Mouse (Mus musculus) left cerebral cortex, adult 6 months (tissue): ENCODE data around the gene Esam. TPM values are rescaled to one million over a fixed set of nuclear protein-coding genes. Genes with fewer than 3 reads are reported as not detected.

Experiments
- long read RNA-seq, 2 experiments: library from polyadenylated mRNA; unstranded; transcript quantifications; one replicate each; pipeline ENCODE4 v2.0.0; 2019 to 2020
- polyA plus RNA-seq: library from polyadenylated mRNA; unstranded; fragments of <200 nt; fragmentation: Nextera tagmentation; gene quantifications from 2 replicates; pipeline ENCODE4 v1.2.3, GENCODE M21; 2021

Esam gene
- 19.0 and 20.7 TPM in 2 replicates for polyA plus RNA-seq
- long read RNA-seq, experiment 1, transcript Esam-201 (7 exons, 1,865 nt) = major isoform, 58 of 70 reads
- long read RNA-seq, experiment 1, partial matches to known transcripts = 3 of 70 reads
- long read RNA-seq, experiment 1, other reads (novel, unspliced or antisense) = 9 of 70 reads
- long read RNA-seq, experiment 2, transcript Esam-201 (7 exons, 1,865 nt) = major isoform, 15 of 20 reads
- long read RNA-seq, experiment 2, partial matches to known transcripts = 1 of 20 reads
- long read RNA-seq, experiment 2, other reads (novel, unspliced or antisense) = 4 of 20 reads

DNA sequence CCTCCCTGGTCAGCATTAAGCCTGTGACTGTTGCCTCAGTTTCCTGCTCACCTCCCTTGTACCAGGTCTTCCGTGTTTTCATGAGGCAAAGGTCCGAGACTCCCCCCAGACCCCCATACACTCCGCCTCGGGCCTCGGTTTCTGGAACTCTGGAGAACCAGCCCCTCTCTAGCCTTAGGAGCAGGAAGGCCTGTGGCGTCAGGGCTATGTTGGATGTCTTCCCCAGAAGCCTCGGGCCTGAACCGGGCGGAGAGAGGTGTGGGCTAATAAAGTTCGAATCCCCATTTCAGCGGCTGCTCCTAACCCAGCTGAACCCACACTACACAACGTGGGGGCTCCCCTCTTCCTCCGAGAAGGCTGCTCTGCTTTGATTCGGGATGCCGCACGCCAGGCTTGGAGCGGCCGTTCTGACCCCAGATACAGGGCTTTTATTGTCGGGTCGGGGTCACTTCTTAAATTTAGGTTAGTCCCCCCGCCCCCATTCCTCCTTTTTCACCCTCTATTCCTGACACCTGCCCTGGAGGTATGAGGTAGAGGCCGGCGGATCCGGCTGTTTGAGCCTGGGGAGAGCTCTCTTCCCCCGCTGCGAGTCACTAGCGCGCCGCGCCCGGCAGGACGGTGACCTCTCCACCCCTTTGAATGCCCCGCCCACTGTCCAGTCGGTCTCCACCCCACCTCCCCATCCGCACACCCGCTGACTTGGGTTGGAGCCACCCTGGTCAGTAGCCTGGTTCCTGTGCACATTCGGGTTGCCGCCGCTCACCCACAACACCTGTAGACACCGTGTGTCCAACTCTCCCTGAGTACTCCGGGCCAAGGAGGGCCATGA lies at the start of gene Esam:
TSS of gene Esam (plus strand) at position 683 of the 829 bp plus-strand sequence.

DNA sequence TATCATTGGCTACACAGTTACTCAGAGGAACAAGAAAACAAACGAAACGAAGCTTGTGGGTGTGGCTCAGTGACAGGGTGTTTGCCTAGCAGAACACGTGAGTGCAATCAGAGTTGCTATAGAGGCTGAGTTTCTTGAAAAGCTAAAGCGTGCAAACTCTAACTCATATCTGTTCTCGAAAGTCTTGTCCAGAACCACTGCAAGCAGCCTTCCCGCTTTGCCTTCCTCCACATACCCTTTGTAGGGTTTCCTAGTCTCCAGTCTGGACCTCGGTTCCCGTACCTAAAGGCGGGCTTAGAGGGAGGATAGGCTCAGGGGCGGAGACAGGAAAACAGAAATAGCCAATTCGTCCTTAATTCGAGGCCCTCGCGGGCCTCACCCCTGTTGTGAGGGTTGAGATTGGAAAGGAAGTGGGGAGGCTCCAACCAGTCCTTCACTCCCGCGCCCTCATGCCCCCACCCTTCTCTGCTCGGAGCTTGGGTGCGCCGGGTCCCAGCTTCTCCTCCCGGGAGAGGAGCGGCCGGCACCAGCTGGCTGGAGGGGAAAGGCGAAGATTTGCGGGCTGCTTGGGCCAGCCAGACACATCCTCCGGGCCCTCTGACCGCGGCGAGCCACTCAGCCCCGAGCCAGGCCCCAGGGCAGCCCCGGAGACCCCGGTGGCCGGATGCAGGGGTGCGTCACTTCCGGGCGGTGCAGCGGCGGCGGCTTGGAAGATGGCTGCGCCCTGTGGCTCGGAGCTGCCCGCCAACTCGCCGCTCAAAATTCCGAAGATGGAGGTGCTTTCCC lies 39.1 kb upstream of the Esam start, which contains the start of gene Msantd2:
TSS of gene Msantd2 (plus strand) at position 709 of the 786 bp plus-strand sequence.

DNA sequence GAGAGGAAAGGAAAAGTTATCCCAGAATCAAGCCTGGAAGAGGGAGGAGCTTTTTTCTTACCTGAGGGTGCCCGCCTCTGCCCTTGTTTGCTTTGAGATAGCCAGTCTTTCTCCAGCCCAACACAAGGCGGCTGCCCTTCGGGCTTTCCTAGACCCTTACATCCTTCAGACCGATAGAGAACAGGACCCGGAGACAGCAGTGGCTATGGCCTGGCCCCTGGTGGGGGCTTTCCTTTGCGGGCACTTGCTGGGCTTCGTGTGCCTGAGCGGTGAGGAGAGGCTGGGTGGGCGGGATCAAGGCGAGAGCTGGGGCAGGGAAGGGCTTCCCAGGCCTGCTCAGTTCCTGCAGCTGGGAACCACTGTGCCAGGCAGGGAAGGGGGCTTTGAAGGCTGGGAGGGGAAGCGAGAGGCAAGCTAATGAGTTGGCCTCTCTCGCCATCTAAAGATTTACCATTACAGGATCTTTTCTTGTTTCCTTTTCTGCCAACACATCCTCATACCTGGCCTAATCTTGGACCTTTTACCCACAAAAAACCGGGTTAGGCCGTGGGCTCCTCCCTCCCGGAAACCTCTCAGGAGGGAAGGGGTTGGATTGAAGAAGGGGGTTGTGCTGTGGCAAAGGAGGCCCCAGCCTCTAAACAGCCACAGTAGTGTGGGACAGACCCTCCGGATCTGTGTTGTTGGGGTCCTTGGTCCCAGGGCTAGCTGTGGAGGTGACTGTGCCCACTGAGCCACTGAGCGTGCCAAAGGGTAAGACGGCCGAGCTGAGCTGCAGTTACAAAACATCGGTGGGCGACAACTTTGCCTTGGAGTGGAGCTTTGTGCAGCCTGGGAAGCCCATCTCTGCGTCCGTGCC lies 11.5 kb downstream of the Esam start, which contains the start of gene Vsig2:
TSS of gene Vsig2 (plus strand) at position 86 of the 856 bp plus-strand sequence.

DNA sequence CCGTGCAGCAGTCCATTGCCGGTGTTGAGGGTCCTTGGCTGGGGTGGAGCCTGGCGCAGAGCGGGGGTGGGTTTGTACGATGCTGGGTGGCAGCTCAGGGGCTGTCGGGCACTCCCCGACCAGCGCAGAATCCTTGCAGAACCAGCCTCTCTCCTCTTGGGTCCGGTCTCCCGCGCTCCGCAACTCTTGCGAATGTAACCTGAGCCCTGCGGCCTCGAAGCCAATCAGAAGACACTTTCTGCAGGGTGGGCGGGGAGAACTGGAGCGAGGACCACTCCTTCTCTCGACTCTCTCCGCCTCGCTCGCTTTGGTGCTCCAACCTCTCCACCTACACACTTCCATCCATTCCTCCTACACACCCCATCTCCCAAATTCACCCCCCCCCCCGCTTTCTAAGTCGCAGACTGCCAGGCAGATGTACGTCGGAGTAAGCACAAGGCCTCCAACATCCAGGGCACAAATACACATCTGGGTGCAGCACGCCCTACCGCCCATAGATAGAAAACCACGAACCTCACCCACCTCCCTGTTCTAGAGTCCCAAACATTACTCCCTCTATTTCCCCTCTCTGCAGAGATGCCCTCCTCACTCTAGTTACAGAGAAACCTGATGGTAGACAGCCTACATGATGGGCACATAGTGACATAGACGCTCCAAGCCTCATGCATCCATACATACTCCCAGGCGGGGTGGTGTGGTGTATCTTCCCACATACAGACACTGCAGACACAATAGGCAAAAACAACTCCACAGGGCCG lies 24.8 kb downstream of the Esam start, which contains the start of gene Nrgn:
TSS of gene Nrgn (minus strand) at position 369 of the 758 bp plus-strand sequence.

DNA sequence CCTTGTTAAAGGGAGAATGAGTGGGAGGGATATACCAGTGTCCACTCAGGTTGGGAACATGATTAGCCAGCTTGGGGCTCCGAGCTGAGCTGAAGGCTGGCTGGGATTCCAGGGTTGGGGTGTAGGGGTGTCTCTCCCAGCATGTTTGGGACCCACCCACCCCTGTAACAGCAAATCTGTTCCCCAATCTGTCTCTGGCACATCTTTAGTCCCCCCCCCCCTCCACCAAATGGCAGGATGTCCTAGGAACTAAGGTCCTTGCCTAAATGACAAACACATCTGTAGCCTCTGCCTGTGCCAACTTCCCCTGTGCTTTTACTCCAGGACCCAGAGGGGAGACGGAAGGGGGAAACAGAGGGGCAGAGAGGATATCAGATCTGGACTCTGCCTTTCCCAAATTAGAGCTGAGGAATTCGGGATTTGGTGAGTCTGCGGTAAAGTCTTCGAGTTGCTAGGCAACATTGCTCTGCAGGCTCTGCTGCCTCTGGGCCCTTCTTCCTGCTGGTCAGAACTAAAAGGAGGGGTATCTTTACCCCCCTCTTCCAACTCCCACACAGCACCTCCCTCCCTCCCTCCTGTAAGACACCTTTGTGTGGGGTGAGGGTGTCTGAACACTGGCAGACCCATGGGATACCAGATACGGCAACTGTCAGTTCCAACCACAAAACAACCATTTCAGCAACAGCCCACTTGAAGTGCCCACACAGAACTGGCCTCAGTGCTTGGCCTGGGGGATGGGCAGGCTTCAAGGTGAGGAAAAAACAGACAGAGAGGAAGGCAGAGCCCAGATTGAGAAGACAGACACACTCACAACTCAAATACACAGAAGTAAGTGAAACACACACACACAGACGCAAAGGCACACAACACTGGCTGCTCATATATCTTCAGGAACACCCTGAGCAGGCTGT lies 27.2 kb downstream of the Esam start, which contains the start of gene Siae:
TSS of gene Siae (plus strand) at position 861 of the 911 bp plus-strand sequence.

Other genes with a start within 250 kb of the Esam start
- gene Ccdc15, start 179.6 kb upstream of the Esam start, polyA plus RNA-seq = 1.1 and 1.4 TPM in 2 replicates
- gene Hepacam, start 160.7 kb upstream of the Esam start, polyA plus RNA-seq = 50.7 and 55.6 TPM in 2 replicates
- gene Robo4, start 126.2 kb upstream of the Esam start, polyA plus RNA-seq = 0.65 and 1.8 TPM in 2 replicates
- 0.86 and 1.0 TPM in 2 replicates for gene Robo3, start 94.8 kb upstream of the Esam start, polyA plus RNA-seq
- gene Msantd2, start 38.8 kb upstream of the Esam start, polyA plus RNA-seq = 3.1 and 4.4 TPM in 2 replicates
- 3.4 and 4.1 TPM in 2 replicates for gene Vsig2, start 11.2 kb downstream of the Esam start, polyA plus RNA-seq
- 196 and 564 TPM in 2 replicates for gene Nrgn, start 24.8 kb downstream of the Esam start, polyA plus RNA-seq
- gene Siae, start 27.6 kb downstream of the Esam start, polyA plus RNA-seq = 14.4 and 16.3 TPM in 2 replicates
- gene Spa17, start 85.6 kb downstream of the Esam start, polyA plus RNA-seq = 6.6 and 7.7 TPM in 2 replicates
- 74.7 and 81.0 TPM in 2 replicates for gene Tbrg1, start 129.2 kb downstream of the Esam start, polyA plus RNA-seq
- gene Panx3, start 141.2 kb downstream of the Esam start, polyA plus RNA-seq = not detected in 2 replicates
- not detected in 2 replicates for gene Olfr160, start 188.2 kb downstream of the Esam start, polyA plus RNA-seq
- not detected in 2 replicates for gene Olfr874, start 217.0 kb downstream of the Esam start, polyA plus RNA-seq
- not detected in 2 replicates for gene Olfr875, start 243.8 kb downstream of the Esam start, polyA plus RNA-seq